Mouse (Mus musculus) hindbrain, embryonic 14.5 days (tissue): ENCODE data around the gene Smyd3. TPM values are rescaled to one million over a fixed set of nuclear protein-coding genes. Genes with fewer than 3 reads are reported as not detected.

Experiments used
- ATAC-seq: fragments of 200-750 bp; cut with Nextera tagmentation; 2 replicates; pipeline ENCODE4 v1.8.0; 2017; ENCODE audit warnings: moderate number of reproducible peaks, mild to moderate bottlenecking, moderate TSS enrichment, moderate library complexity; ENCODE audit not compliant: low FRiP score
- DNase-seq: peaks from one replicate; pipeline ENCODE4 v3.0.0-alpha.2; 2015; ENCODE audit warnings: low spot score
- H3K27ac ChIP-seq: fragments of 300-500 bp; sonication (generic); 2 replicates; pipeline ENCODE4 v1.5.1; 2014; ENCODE audit warnings: mild to moderate bottlenecking, moderate library complexity
- H3K27me3 ChIP-seq: fragments of 300-500 bp; sonication (generic); 2 replicates; pipeline ENCODE4 v1.6.1; 2014; ENCODE audit warnings: mild to moderate bottlenecking, low read length, mixed read lengths; ENCODE audit not compliant: control insufficient read depth, insufficient read depth
- H3K36me3 ChIP-seq: fragments of 300-500 bp; sonication (generic); replicated peaks from 2 replicates; pipeline ENCODE4 v1.6.1; 2014; ENCODE audit not compliant: control insufficient read depth, insufficient read depth
- H3K4me1 ChIP-seq: fragments of 300-500 bp; sonication (generic); replicated peaks from 2 replicates; pipeline ENCODE4 v1.6.1; 2014; ENCODE audit warnings: antibody characterized with exemption, low read length, mixed read lengths; ENCODE audit not compliant: control insufficient read depth, insufficient read depth
- H3K4me2 ChIP-seq: fragments of 300-500 bp; sonication (generic); replicated peaks from 2 replicates; pipeline ENCODE4 v1.6.1; 2014; ENCODE audit warnings: mild to moderate bottlenecking, moderate library complexity
- H3K4me3 ChIP-seq: fragments of 300-500 bp; sonication (generic); replicated peaks from 2 replicates; pipeline ENCODE4 v1.5.1; 2014; ENCODE audit warnings: mild to moderate bottlenecking, low read length
- H3K9ac ChIP-seq: fragments of 300-500 bp; sonication (generic); 2 replicates; pipeline ENCODE4 v1.6.1; 2014
- H3K9me3 ChIP-seq: fragments of 300-500 bp; sonication (generic); 2 replicates; pipeline ENCODE4 v1.6.1; 2016; ENCODE audit warnings: low read length; ENCODE audit not compliant: control insufficient read depth
- WGBS: fragments of 180-500 bp; shearing (Covaris S2); extraction: QIAGEN DNeasy Blood & Tissue Kit; methylation state at CpG from one replicate; pipeline ENCODE4 v1.1.7; 2014; 5-methylcytosine and 5-hydroxymethylcytosine counted together
- polyA plus RNA-seq: library from polyadenylated mRNA; unstranded; fragments of >200 nt; fragmentation: Nextera tagmentation; extraction: Ambion mirVana; gene quantifications from 2 replicates; pipeline ENCODE4 v1.2.1, GENCODE M21; 2014

Smyd3 gene
- polyA plus RNA-seq, 1 experiment from 2014 or later, result 25.4 TPM

- Histone ChIP-seq H3K9ac (0 out of 2 replicates have a peak overlapping the region, but pooled peaks have one; percentile 16), H3K4me2 (no peak overlapping the region; the same call in 1 of the 2 replicates), H3K4me3 (no peak overlapping the region), H3K9me3 (no peaks in the 10 kb centered on the region), H3K4me1 (peaks cover 11% of the 10 kb centered on the region), H3K36me3 (no peaks in the 10 kb centered on the region), H3K27ac (peak overlapping the region; percentile 58; the same call in 1 of the 2 replicates), H3K27me3 (no peaks in the 10 kb centered on the region)
- DNase-seq (peak; percentile 46), ATAC-seq (peak; percentile 67; the same call in 1 of the 2 replicates)
- 22% methylated on average over 17 of the region's 17 CpGs for WGBS
Measured at GRCm38 (mm10) chr1:179446127-179446844, 71.6 kb downstream of the Smyd3 start.

GRCm38 (mm10) chr1:179443835-179444234 lies 74.0 kb downstream of the Smyd3 start:
- Histone ChIP-seq H3K27me3 (no peaks in the 10 kb centered on the region), H3K4me1 (peaks cover 11% of the 10 kb centered on the region), H3K4me3 (no peak overlapping the region), H3K9ac (no peak overlapping the region), H3K27ac (no peak overlapping the region), H3K4me2 (no peak overlapping the region), H3K9me3 (no peaks in the 10 kb centered on the region), H3K36me3 (no peaks in the 10 kb centered on the region)
- ATAC-seq (no peak), DNase-seq (no peak)
- WGBS, result 84% methylated on average over 13 of the region's 13 CpGs

GRCm38 (mm10) chr1:179443423-179443822 lies 74.4 kb downstream of the Smyd3 start:
- Histone ChIP-seq H3K27ac (no peak overlapping the region), H3K4me2 (no peak overlapping the region), H3K9me3 (no peaks in the 10 kb centered on the region), H3K4me1 (peaks cover 11% of the 10 kb centered on the region), H3K9ac (no peak overlapping the region), H3K36me3 (no peaks in the 10 kb centered on the region), H3K27me3 (no peaks in the 10 kb centered on the region), H3K4me3 (no peak overlapping the region)
- ATAC-seq, result no peak
- WGBS, result 70% methylated on average over 8 of the region's 8 CpGs
- DNase-seq, result no peak

- no peak overlapping the region for H3K4me2 ChIP-seq
- DNase-seq (no peak), ATAC-seq (no peak)
- no peak overlapping the region for H3K27ac ChIP-seq
- H3K4me3 ChIP-seq, result no peak overlapping the region
- no peaks in the 10 kb centered on the region for H3K4me1 ChIP-seq
- no peaks in the 10 kb centered on the region for H3K27me3 ChIP-seq
- no peaks in the 10 kb centered on the region for H3K9me3 ChIP-seq
- no peaks in the 10 kb centered on the region for H3K36me3 ChIP-seq
- 83% methylated on average over 11 of the region's 11 CpGs for WGBS
- no peak overlapping the region for H3K9ac ChIP-seq
Measured at GRCm38 (mm10) chr1:179436596-179436995, 81.2 kb downstream of the Smyd3 start.

GRCm38 (mm10) chr1:179434443-179435260 lies 83.2 kb downstream of the Smyd3 start:
- H3K36me3 ChIP-seq, result no peaks in the 10 kb centered on the region
- no peaks in the 10 kb centered on the region for H3K9me3 ChIP-seq
- DNase-seq (no peak), ATAC-seq (no peak)
- H3K4me2 ChIP-seq, result no peak overlapping the region
- no peak overlapping the region for H3K27ac ChIP-seq
- WGBS, result 94% methylated on average over 11 of the region's 11 CpGs
- H3K4me1 ChIP-seq, result no peaks in the 10 kb centered on the region
- no peaks in the 10 kb centered on the region for H3K27me3 ChIP-seq
- H3K4me3 ChIP-seq, result no peak overlapping the region
- no peak overlapping the region for H3K9ac ChIP-seq

- Histone ChIP-seq H3K9ac (no peak overlapping the region), H3K27me3 (no peaks in the 10 kb centered on the region), H3K36me3 (no peaks in the 10 kb centered on the region), H3K4me1 (no peaks in the 10 kb centered on the region), H3K4me3 (no peak overlapping the region), H3K4me2 (no peak overlapping the region), H3K27ac (no peak overlapping the region), H3K9me3 (no peaks in the 10 kb centered on the region)
- WGBS, result 93% methylated on average over 7 of the region's 7 CpGs
- no peak for DNase-seq
- no peak for ATAC-seq
Measured at GRCm38 (mm10) chr1:179433828-179434227, 84.0 kb downstream of the Smyd3 start.

GRCm38 (mm10) chr1:179433355-179433754 lies 84.5 kb downstream of the Smyd3 start:
- no peak overlapping the region for H3K27ac ChIP-seq
- DNase-seq, result no peak
- ATAC-seq, result no peak
- no peaks in the 10 kb centered on the region for H3K36me3 ChIP-seq
- H3K4me3 ChIP-seq, result no peak overlapping the region
- no peak overlapping the region for H3K9ac ChIP-seq
- 92% methylated on average over 8 of the region's 8 CpGs for WGBS
- H3K4me2 ChIP-seq, result no peak overlapping the region
- H3K27me3 ChIP-seq, result no peaks in the 10 kb centered on the region
- no peaks in the 10 kb centered on the region for H3K9me3 ChIP-seq
- H3K4me1 ChIP-seq, result no peaks in the 10 kb centered on the region

GRCm38 (mm10) chr1:179430077-179430476 lies 87.8 kb downstream of the Smyd3 start:
- Histone ChIP-seq H3K4me1 (no peaks in the 10 kb centered on the region), H3K9ac (no peak overlapping the region), H3K27me3 (no peaks in the 10 kb centered on the region), H3K4me3 (no peak overlapping the region), H3K4me2 (no peak overlapping the region), H3K9me3 (no peaks in the 10 kb centered on the region), H3K27ac (no peak overlapping the region), H3K36me3 (no peaks in the 10 kb centered on the region)
- DNase-seq (no peak), ATAC-seq (no peak)
- WGBS, result 82% methylated on average over 3 of the region's 3 CpGs

- ATAC-seq, result no peak
- H3K36me3 ChIP-seq, result no peaks in the 10 kb centered on the region
- 92% methylated on average over 12 of the region's 12 CpGs for WGBS
Measured at GRCm38 (mm10) chr1:179424879-179425472, 92.9 kb downstream of the Smyd3 start.

More at GRCm38 (mm10) chr1:179424879-179425472, 92.9 kb downstream of the Smyd3 start:
- Histone ChIP-seq H3K27ac (no peak overlapping the region), H3K27me3 (no peaks in the 10 kb centered on the region), H3K9me3 (no peaks in the 10 kb centered on the region), H3K9ac (no peak overlapping the region), H3K4me3 (no peak overlapping the region), H3K4me1 (no peaks in the 10 kb centered on the region), H3K4me2 (no peak overlapping the region)
- DNase-seq, result no peak
